Mouse (Mus musculus) heart, adult 8-10 months (tissue): ENCODE results near the gene Tinagl1. TPM values are rescaled to one million over a fixed set of nuclear protein-coding genes. Genes with fewer than 3 reads are reported as not detected.

Experiments
- DNase-seq: peaks from one replicate; pipeline ENCODE4 v3.0.0; 2022; ENCODE audit warnings: low spot score
- total RNA-seq, 4 experiments: library from RNA; stranded (reverse); gene quantifications; 2 replicates each; pipeline ENCODE4 v1.2.4; 2022

The Tinagl1 gene
- total RNA-seq, 4 experiments from 2014 or later, result 44.8 to 57.2 (median 49.5) TPM

DNA sequence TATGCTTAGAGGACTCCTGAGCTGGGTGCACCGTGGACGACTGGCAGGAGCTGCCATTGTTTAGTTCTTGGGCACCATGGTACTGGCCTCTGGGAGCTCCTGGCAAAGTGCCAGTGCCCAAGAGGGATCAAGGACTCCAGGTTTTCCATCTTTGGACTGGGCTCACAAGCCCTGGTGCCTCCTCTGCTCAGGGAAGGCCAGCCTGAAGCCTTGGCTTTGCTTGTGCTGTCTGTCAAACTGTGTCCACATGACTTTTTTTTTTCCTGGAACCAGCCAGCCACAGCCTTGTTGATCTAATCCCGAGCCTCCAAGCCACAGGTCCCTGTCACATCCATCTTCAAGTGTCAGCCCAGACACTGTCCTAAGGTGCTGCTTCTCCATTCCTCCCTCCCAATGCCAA, 33.1 kb downstream of the Tinagl1 start:
- DNase-seq, result no peak

DNA sequence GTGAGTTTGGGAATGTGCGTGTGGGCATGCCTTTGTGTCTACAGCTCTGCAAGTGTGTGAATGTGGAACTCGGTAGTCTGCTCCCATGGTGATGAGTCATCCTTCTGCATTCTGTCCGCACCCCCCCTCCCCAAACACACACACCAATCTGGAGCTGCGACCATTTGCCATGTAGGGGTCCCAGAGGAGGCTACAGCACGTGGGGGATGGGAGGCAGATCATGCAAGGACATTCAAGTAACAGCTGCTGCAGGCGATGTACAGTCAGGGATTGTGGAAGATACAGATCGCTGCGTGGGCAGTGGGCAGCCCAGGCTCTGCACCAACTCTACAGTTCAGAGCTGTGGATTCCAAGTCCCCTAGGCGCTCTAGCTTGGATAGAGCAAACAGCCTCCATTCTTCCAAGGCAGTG, 33.9 kb downstream of the Tinagl1 start:
- no peak for DNase-seq

DNA sequence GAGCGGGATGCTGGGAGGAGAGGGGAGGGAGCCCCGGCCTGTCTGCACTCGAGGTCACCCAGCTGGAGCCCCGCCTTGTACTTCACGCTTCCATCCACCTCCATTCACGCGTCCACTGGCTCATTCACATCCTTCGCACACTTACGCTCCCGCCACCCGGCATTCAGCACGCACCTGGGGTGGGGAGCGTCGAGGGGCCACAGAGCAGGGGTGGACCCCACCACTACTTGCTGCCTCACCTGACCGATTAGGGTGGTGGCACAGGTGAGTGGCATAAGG, 35.8 kb downstream of the Tinagl1 start, which contains the start of gene Hcrtr1:
Hcrtr1 (minus strand) TSS at position 146 of the 279 bp plus-strand sequence.
- no peak for DNase-seq

DNA sequence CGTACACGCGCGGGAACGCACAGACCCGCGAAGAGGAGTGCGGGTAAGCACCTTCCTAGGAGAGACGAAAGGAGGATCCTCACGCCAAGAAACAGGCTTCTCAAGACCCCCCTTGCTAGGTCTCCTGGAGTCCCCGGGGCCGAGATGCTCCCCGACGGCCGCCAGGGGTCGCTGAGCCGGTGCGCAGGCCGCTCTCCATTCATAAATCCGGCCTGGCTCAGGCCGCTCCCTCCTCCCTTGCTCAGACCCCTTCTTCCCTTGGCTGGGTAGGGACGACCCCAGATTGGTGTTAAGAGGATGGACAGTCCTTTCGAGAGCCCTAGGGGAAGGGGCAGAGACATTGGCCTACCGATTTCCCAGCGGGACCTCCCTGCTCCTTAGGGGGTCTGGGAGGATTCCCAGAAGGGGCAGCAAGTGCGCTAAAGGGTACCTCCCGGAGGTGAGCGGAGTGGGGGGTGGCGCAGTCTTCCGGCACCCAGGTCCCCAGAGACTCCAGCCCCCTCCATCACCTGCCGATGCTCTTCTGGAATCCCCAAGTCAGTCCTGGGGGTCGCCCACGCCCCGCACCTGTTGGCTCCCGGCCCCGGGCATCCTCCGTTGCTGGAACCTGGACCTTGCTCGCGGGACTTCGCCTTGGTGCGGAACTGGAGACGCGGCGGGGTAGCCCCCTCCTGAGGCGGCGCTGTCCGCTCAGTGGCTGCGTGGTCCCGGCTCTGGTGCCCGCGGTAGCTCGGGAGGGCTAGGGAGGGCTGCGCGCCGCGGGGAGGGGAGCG, 36.3 kb downstream of the Tinagl1 start:
- DNase-seq, result peak; percentile 55

DNA sequence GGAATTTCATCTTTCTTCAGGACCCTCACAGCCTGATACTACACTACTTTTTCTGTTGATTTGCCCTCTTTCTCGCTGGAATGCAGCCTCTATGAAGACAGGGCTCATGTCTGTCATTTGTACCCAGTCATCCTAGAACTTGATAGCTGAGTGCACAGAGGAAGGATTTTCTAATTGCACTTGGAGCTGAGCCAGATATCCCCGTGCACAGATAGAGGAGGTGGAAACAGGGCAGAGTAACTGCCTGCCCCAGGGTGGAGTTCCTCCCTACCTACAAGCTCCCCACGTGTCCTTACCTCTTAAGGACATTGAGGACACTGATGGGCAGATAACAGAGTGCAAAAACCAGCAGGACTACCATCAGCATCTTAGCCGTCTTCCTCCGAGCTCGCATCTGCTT, 41.5 kb downstream of the Tinagl1 start:
- DNase-seq, result no peak

DNA sequence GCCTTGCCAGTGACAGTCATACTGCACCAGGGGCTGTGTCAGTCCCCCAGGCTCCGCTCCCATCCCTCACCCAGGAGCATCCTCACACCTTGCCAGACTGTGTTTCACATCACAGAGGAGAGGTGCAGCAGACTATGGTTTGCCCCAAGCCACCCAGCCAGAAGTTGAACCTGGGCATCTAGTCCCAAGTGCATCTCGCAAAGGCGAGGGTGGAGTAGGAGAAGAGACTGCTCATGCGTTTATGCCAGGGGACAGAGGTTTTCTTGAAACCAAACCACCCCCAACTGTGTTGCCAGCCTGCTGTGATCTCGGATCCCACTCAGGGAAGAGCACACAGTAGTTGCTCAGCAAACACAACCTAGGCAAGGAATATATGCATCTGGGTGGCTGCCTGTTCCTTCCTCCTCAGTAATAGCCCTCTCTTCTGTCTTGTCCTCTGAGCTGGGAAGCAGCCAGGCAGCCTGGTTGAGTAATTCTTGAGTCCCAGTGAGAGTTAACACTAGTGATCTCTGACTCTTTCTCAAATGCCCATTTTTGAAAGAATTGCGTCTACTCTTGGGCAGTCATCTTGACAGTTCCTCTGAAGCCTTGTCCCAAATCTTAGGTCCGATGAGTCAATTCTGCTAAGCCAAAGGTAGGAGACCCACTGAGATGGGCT, 43.3 kb downstream of the Tinagl1 start:
- DNase-seq, result no peak

DNA sequence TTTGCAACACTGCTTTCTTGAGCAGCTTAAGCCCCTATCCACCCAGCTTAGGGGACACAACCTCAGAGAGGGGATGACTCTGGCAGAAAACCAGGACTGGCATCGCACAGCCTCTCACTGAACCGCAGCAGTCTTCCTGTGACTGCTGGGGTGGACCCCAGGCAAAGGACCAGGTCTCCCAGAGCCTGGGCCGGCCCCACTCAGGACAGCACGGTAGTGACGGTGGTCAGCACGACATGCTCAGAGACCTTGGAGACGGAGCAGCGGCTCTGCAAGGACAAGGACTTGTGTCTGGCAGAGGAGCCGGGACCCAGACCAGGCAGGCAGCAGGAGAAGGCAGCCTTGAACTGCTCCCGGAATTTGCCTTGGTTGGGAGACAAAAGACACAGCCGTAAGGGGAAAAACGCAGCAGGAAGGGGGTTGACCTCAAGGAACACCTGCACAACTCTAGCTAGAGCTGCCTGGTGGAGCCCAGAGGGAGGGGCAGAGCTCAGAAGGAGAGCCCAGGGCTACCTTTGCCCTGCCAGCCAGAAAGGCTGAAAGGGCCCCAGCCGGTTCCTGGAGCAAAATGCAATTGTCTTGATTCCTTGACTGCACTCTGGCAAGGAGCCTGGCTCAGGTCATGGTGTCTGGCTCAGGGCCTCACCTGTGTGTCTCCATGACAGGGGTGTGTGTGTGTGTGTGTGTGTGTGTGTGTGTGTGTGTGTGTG, 44.1 kb downstream of the Tinagl1 start:
- no peak for DNase-seq

DNA sequence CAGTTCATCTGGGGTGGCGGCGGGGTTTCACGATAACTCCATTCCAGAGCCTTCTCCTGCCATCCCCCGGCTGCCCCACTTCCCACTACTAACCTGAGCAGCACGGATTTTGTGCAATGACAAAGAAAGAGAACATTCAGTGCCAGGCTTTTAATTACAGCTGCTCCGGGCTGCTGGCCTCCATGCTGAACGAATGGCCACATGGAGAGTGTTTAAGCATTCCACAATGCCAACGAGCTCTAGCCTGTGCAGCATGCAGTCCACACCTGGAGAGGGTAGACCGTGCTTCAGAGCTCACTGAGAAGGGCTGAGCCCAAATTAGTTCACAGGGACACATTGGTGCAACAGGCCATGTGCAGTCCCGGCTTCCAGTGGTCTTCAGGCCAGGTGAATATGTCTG, 44.8 kb downstream of the Tinagl1 start:
- DNase-seq, result no peak

DNA sequence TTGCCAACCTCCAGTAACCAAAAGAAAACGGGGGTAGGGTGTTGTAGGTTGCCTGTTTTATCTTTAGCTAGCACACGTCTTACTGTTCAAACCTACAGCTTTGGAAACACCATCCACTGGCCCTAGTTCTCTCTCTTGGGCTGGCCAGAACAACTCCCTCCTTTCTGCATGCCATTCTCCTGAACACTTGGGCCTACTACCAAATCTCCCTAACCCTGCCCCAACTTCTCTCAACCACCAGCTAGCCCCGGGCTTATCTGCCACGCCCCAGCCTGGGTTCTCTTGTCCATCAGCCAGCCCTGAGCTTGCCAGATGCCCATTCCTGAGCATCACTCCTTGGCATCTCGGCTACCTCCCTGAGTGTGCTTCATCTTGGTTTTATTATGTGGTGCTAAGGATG, 46.0 kb downstream of the Tinagl1 start:
- DNase-seq, result no peak

DNA sequence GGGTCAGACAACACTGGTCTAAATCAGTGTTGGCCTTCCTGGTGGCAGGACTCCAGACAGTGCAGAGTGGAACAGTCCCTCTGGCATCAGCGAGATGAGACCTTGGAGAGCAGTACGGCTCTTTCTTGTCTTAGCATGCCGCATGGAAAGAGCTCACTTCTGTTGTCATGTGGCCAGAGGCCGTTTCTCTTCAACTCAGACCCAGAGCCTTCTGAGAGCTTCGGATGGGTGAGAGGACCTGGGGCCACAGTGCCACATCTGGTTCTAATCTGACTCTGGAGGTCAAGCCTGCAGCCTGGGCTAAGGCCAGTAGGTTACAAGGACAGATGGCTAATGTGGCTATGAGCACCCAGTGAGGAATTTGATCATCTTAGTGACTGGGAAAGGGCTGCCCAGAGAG, 49.0 kb downstream of the Tinagl1 start:
- DNase-seq, result no peak

DNA sequence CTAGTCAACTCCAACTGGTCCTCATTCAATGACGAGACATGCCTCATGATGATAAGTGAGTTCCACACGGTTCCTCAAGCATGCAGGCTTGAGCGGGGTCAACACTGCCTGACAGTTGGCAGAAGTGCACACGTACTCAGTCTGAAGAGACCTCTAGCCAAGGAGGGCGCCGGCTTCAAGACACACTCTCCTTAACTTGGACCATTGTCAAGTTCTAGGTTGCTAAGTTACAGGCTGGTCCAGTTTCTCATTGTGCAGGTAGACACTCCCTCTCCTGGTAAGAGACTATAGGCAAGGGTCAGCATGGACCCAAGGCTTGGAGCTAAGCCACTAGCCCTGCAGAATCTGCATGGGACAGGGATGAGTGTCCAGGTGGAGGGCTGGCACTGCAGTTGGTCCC, 49.8 kb downstream of the Tinagl1 start:
- DNase-seq, result no peak

DNA sequence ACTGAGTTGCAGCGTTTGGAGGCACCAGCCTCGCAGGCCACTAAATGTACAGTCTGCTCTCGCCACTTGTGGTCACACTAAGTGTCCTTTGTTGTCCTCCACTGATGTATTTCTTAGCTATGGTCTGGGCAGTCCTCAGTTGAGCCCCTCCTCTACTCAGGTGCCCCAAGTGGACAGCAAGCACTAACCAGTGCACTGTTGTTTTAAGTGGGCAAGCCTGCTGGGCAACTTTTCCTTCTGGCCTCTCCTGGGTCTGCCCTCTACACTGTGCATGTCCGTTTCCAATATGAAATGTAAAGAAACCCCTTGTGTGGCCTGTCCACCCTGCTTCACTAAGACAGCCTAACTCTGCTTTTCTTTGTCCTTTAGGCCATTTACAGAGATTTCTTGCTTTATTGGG, 50.8 kb downstream of the Tinagl1 start:
- no peak for DNase-seq

DNA sequence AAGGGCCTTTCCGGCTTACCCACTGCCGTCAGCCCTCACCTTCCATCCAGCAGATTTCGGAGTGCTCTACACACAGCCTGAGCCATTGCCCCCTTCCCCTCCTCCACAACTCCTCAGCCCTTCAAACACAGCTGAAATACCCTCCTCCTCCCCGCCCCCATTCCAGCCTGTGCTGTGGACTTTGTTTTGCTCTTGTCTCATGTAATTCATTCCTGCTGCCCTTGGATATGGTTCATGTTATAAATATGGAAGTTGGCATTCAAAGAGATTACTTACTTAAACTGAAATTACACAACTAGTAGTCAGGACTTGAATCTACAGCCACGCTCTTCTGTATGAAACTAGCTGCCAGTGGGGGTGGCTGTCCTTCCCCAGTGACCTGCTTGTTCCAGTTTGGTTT, 51.9 kb downstream of the Tinagl1 start:
- DNase-seq, result no peak

DNA sequence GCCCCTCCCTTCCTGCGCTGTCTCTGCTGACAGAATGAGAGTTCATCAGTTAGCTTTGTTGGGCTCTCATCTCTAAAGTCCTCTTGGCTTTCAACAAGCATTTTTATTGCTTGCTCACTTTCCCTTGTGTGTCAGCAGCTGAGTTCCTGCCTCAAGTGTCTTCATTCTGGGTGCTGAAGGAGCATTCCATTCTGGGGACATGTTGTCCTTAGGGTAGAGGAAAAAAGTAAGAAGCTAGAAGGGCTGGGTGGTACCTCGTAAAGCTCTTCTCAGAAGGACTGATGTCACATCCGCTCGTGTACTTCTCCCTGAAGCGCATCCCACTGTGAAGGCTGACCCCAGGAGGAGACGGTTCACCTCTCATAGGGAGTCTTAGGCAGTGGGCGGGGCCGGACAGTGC, 53.4 kb downstream of the Tinagl1 start:
- no peak for DNase-seq

DNA sequence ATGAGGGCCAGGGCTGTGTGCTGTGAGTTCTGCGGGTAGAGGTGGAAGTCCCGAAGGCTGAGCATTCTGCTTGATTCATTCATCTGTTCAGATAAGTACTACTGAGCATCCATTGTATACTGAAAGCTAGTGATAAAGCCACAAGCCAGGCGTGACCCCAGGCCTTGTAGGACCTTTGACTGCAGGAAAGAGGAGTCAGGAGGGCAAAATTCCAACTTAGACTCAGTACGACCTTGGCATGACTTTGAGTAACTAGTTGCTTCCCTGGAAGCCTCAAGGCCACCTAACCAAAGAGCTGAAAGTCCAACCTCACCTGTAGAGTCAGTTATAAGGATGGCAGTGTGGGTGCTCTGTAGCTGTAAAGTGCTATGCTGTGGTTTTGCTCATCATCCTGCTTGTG, 54.2 kb downstream of the Tinagl1 start:
- no peak for DNase-seq

Other genes starting within 250 kb of the Tinagl1 start
- under 1 TPM in 1 of 4 experiments, not detected in 3; 0.09 TPM for gene Spocd1, start 245.9 kb downstream of the Tinagl1 start, total RNA-seq
- gene Adgrb2, start 190.3 kb downstream of the Tinagl1 start, total RNA-seq, result 1 to 10 TPM; 1.7 to 2.3 (median 1.9) TPM
- gene Col16a1, start 127.3 kb downstream of the Tinagl1 start, total RNA-seq, result 1 to 10 TPM; 3.6 to 8.0 (median 4.8) TPM
- 10 to 100 TPM; 31.1 to 42.7 (median 38.2) TPM for gene Pef1, start 72.6 kb downstream of the Tinagl1 start, total RNA-seq
- not detected for gene Hcrtr1, start 35.8 kb downstream of the Tinagl1 start, total RNA-seq
- gene Gm853, start 47.3 kb upstream of the Tinagl1 start, total RNA-seq, result not detected
- gene Serinc2, start 104.1 kb upstream of the Tinagl1 start, total RNA-seq, result 1 to 10 TPM; 1.9 to 3.7 (median 2.6) TPM
- gene Fabp3, start 133.5 kb upstream of the Tinagl1 start, total RNA-seq, result 1,000 to 10,000 TPM; 6,025 to 7,484 (median 6,750) TPM
- under 1 TPM in 1 of 4 experiments, not detected in 3; 0.91 TPM for gene Gm10570, start 133.6 kb upstream of the Tinagl1 start, total RNA-seq
- gene Zcchc17, start 184.8 kb upstream of the Tinagl1 start, total RNA-seq, result 10 to 100 TPM; 24.2 to 35.4 (median 29.0) TPM
- 10 to 100 TPM; 12.8 to 17.2 (median 16.7) TPM for gene Snrnp40, start 185.0 kb upstream of the Tinagl1 start, total RNA-seq